Mouse (Mus musculus): ENCODE measurements around the gene Tram2. TPM values are rescaled to one million over a fixed set of nuclear protein-coding genes. Genes with fewer than 3 reads are reported as not detected.

Tram2 gene
- total and polyA plus RNA-seq, 3 experiments = 0.54 to 2.9 TPM; not detected in 1

DNA sequence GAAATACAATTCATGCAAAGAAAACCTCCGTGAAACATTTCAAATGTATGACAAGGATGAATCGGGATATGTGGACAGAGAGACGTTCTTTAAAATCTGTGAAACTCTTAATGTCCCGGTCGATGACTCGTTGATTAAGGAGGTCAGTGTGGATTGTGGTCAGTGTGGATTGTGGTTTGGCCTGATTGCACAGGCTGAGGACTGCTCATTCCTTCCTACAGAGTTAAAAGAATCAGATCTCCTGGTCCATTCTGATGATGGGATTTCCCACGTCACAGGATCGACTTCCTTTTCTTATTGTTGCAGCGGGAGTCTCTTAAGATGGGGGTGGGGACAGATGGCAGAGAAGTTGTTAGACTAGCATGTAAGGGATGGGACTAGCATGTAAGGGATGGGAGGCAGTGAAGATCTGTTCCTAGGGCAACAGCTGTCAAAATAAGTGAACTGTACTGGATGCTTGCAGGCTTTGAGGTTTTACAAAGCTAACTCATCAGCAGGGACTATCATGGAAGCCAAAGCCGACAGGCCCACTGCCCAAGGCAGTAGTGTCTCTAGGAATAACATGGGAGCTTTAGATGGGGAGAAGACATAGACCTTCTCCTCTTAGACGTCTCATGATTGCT is 89.5 kb downstream of the Tram2 start:
- no peak overlapping the region for H3K27ac ChIP-seq (ENCODE audit: control insufficient read depth, low read depth, low read length)
- H3K4me3 ChIP-seq (ENCODE audit: control insufficient read depth in 1 of 2, insufficient read depth in 1 of 2, low read depth in 2 of 2, low read length in 2 of 2) = no peak overlapping the region
- no peaks in the 10 kb centered on the region for H3K79me2 ChIP-seq (ENCODE audit: control insufficient read depth, insufficient read depth, low read length, poor library complexity)
- H3K4me1 ChIP-seq (ENCODE audit: control insufficient read depth in 1 of 2, insufficient read depth in 2 of 2, low read length in 2 of 2) = no peaks in the 10 kb centered on the region
- DNase-seq (ENCODE audit: low read depth, low spot score) = no peak
- H3K9me3 ChIP-seq (replicated peaks; ENCODE audit: insufficient read depth, low read length) = no peaks in the 10 kb centered on the region
- H3K36me3 ChIP-seq (ENCODE audit: control insufficient read depth in 1 of 2, insufficient read depth in 2 of 2, low read length in 2 of 2) = no peaks in the 10 kb centered on the region
- H3K9ac ChIP-seq (ENCODE audit: control insufficient read depth, low read depth, low read length, poor library complexity, severe bottlenecking) = no peak overlapping the region
- H3K27me3 ChIP-seq (ENCODE audit: control insufficient read depth in 1 of 2, insufficient read depth in 2 of 2, low read length in 2 of 2) = no peaks in the 10 kb centered on the region
- TF ChIP-seq MAX (IDR thresholded peaks at IDR 0.05; ENCODE audit: low read length) (no peak), ELF1 (IDR thresholded peaks at IDR 0.05; ENCODE audit: low read depth, low read length) (no peak), UBTF (IDR thresholded peaks at IDR 0.05; ENCODE audit: borderline replicate concordance, insufficient read depth, low read depth, low read length) (no peak), BHLHE40 (IDR thresholded peaks at IDR 0.05; ENCODE audit: borderline replicate concordance, low read depth, low read length) (no peak), MYB (IDR thresholded peaks at IDR 0.05; ENCODE audit: low read depth, low read length) (no peak), SIN3A (IDR thresholded peaks at IDR 0.05; ENCODE audit: low read length) (no peak), GATA1 (IDR thresholded peaks at IDR 0.05; ENCODE audit: low read depth, low read length) (no peak), GABPA (IDR thresholded peaks at IDR 0.05; ENCODE audit: low read depth, low read length) (no peak), NRF1 (IDR thresholded peaks at IDR 0.05; ENCODE audit: insufficient read depth, low read depth, low read length, poor library complexity, severe bottlenecking) (no peak), ETS1 (IDR thresholded peaks at IDR 0.05; ENCODE audit: low read depth, low read length) (no peak), SMC3 (IDR thresholded peaks at IDR 0.05; ENCODE audit: low read depth, low read length) (no peak), POLR2AphosphoS5 (IDR thresholded peaks at IDR 0.05; ENCODE audit: borderline replicate concordance, low read depth, low read length) (no peak), EP300 (IDR thresholded peaks at IDR 0.05; ENCODE audit: low read depth in 1 of 2, low read length in 2 of 2) (no peak)

DNA sequence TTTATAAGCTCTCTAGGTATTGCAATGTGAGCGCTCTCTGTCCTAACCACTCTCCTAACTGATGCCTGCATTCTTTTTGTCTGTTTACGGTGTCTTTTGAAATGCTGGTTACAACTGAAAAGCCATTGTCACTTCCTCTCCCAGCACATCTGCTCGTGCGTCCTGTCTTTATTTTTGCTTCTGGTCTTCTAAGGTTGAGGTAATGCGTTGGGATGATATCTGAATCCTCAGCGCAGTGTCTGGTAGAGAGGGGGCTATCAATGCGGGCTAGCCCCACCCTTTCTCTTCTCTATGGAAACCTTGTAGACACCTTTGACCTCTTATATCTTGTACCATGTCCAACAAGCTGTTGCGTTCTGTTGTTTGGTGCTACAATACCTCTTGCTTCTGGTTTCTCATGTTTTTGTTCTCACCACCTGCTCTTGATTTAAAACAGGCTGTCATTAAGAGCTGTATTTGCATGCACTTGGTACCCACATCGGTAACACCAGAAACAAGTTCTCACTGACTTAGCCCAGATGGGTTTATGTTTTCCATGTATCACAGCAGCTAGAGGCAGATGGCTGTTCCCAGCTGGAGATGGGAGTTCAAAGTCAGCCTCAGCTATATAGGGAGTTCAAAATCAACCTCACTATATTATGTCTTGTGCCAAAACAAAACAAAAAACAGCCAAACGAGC is 92.5 kb downstream of the Tram2 start:
- Histone ChIP-seq H3K9me3 (replicated peaks; ENCODE audit: insufficient read depth, low read length) (no peaks in the 10 kb centered on the region), H3K27me3 (ENCODE audit: control insufficient read depth in 1 of 2, insufficient read depth in 2 of 2, low read length in 2 of 2) (no peaks in the 10 kb centered on the region), H3K79me2 (ENCODE audit: control insufficient read depth, insufficient read depth, low read length, poor library complexity) (no peaks in the 10 kb centered on the region), H3K9ac (ENCODE audit: control insufficient read depth, low read depth, low read length, poor library complexity, severe bottlenecking) (no peak overlapping the region), H3K36me3 (ENCODE audit: control insufficient read depth in 1 of 2, insufficient read depth in 2 of 2, low read length in 2 of 2) (no peaks in the 10 kb centered on the region), H3K4me3 (ENCODE audit: control insufficient read depth in 1 of 2, insufficient read depth in 1 of 2, low read depth in 2 of 2, low read length in 2 of 2) (no peak overlapping the region), H3K4me1 (ENCODE audit: control insufficient read depth in 1 of 2, insufficient read depth in 2 of 2, low read length in 2 of 2) (no peaks in the 10 kb centered on the region; a peak in 1 of 4 replicates), H3K27ac (ENCODE audit: control insufficient read depth, low read depth, low read length) (no peak overlapping the region)
- DNase-seq (ENCODE audit: low read depth, low spot score) = no peak
- TF ChIP-seq ZKSCAN1 (IDR thresholded peaks at IDR 0.05; ENCODE audit: low read depth, low read length) (no peak), SMC3 (IDR thresholded peaks at IDR 0.05; ENCODE audit: low read depth, low read length) (no peak), UBTF (IDR thresholded peaks at IDR 0.05; ENCODE audit: borderline replicate concordance, insufficient read depth, low read depth, low read length) (no peak), CHD1 (IDR thresholded peaks at IDR 0.05; ENCODE audit: low read depth, low read length) (no peak), POLR2AphosphoS2 (IDR thresholded peaks at IDR 0.05; ENCODE audit: low read length) (no peak), GATA1 (IDR thresholded peaks at IDR 0.05; ENCODE audit: low read depth, low read length) (no peak), TBP (IDR thresholded peaks at IDR 0.05; ENCODE audit: low read depth, low read length) (no peak), E2F4 (IDR thresholded peaks at IDR 0.05; ENCODE audit: borderline replicate concordance, low read depth, low read length) (no peak), ZC3H11A (IDR thresholded peaks at IDR 0.05; ENCODE audit: low read depth, low read length) (no peak)

Measured in MEL (cell line).